Mouse (Mus musculus) heart, adult 2 months (tissue): ENCODE measurements at regions not wholly inside any gene's neighbourhood (a gene's known extent, or its start where the extent isn't known, plus 50 kb on each side); places are given as distances from the start of the nearest gene placed in this dataset.

Source experiments
- CTCF ChIP-seq: fragments of 200-600 bp; IDR thresholded peaks from 2 replicates; pipeline ENCODE4 v1.8.1; 2022; ENCODE audit warnings: antibody characterized with exemption, mild to moderate bottlenecking, moderate library complexity
- EP300 ChIP-seq: fragments of 200-500 bp; IDR thresholded peaks from 2 replicates; pipeline ENCODE4 v1.6.1; 2011; ENCODE audit warnings: low read depth, low read length, control low read depth; ENCODE audit not compliant: insufficient read depth
- POLR2A ChIP-seq: fragments of 200-500 bp; IDR thresholded peaks from 2 replicates; pipeline ENCODE4 v1.6.1; 2011; ENCODE audit warnings: mild to moderate bottlenecking, low read depth, low read length, control low read depth; ENCODE audit not compliant: insufficient read depth

DNA sequence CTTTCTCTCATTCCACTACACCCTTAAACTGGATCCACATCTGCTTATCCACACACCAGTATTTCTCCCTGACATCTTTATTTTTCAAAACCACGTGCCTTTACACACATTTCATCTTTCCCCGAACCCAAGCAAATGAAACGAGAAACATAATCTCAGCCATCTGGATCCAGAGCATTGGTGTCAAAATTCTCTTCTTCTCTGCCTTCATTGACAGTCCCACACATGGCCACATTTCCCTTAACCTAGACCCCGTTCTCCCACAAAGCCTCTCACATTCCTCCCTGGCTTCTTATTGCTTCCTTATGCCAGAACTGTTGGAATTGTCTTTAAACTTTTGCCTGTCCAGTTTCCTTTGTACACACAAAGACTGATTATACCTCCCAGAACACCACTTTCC is 514.3 kb upstream of the Adamts9 start:
- TF ChIP-seq CTCF: no peak
- no peak for TF ChIP-seq EP300
- TF ChIP-seq POLR2A: no peak
